Mouse (Mus musculus): Measurements from ENCODE around the gene Slc25a44.

GRCm38 (mm10) chr3:88442488-88442887 is 17.5 kb upstream of the Slc25a44 start:
- TF ChIP-seq EP300 (IDR thresholded peaks at IDR 0.05) (no peak), CTCF (IDR thresholded peaks at IDR 0.05) (no peak)

Data from lung, postnatal 0 days (tissue).